Mouse (Mus musculus): ENCODE measurements at regions not wholly inside any gene's neighbourhood (a gene's known extent, or its start where the extent isn't known, plus 50 kb on each side); places are given as distances from the start of the nearest gene placed in this dataset.

- no peak for DNase-seq (ENCODE audit: low spot score)
- WGBS: 94% methylated on average over 2 of the region's 2 CpGs
- H3K4me1 ChIP-seq: no peaks in the 10 kb centered on the region
- no peaks in the 10 kb centered on the region for H3K36me3 ChIP-seq
- H3K27me3 ChIP-seq (ENCODE audit: low read depth, poor library complexity, severe bottlenecking): peaks cover 96% of the 10 kb centered on the region
- no peak overlapping the region for H3K4me3 ChIP-seq
- no peak overlapping the region for H3K27ac ChIP-seq
- no peaks in the 10 kb centered on the region for H3K9me3 ChIP-seq (replicated peaks)
Measured at GRCm38 (mm10) chrX:140164859-140165258, 102.2 kb downstream of the Pih1h3b start.

- H3K4me1 ChIP-seq: no peaks in the 10 kb centered on the region
- no peak overlapping the region for H3K4me3 ChIP-seq
- H3K27me3 ChIP-seq (ENCODE audit: low read depth, poor library complexity, severe bottlenecking): peaks cover 98% of the 10 kb centered on the region
- no peak for DNase-seq (ENCODE audit: low spot score)
- H3K27ac ChIP-seq: no peak overlapping the region
- H3K9me3 ChIP-seq (replicated peaks): no peaks in the 10 kb centered on the region
- no peaks in the 10 kb centered on the region for H3K36me3 ChIP-seq
- WGBS: 89% methylated on average over 3 of the region's 3 CpGs
Measured at GRCm38 (mm10) chrX:140165966-140166365, 103.3 kb downstream of the Pih1h3b start.

GRCm38 (mm10) chrX:140179850-140180249 is 117.2 kb downstream of the Pih1h3b start:
- WGBS: 92% methylated on average over 4 of the region's 4 CpGs
- no peaks in the 10 kb centered on the region for H3K36me3 ChIP-seq
- H3K27me3 ChIP-seq (ENCODE audit: low read depth, poor library complexity, severe bottlenecking): peaks cover 90% of the 10 kb centered on the region
- no peaks in the 10 kb centered on the region for H3K9me3 ChIP-seq (replicated peaks)
- no peak overlapping the region for H3K4me3 ChIP-seq
- H3K27ac ChIP-seq: no peak overlapping the region
- DNase-seq (ENCODE audit: low spot score): no peak
- H3K4me1 ChIP-seq: no peaks in the 10 kb centered on the region

- no peaks in the 10 kb centered on the region for H3K36me3 ChIP-seq
- no peak for DNase-seq (ENCODE audit: low spot score)
- H3K4me3 ChIP-seq: no peak overlapping the region
- H3K27ac ChIP-seq: no peak overlapping the region
- H3K9me3 ChIP-seq (replicated peaks): no peaks in the 10 kb centered on the region
- peaks cover 89% of the 10 kb centered on the region for H3K27me3 ChIP-seq (ENCODE audit: low read depth, poor library complexity, severe bottlenecking)
- H3K4me1 ChIP-seq: no peaks in the 10 kb centered on the region
- 94% methylated on average over 3 of the region's 3 CpGs for WGBS
Measured at GRCm38 (mm10) chrX:140183003-140183402, 120.3 kb downstream of the Pih1h3b start.

GRCm38 (mm10) chrX:140203676-140204075 is 138.4 kb upstream of the Frmpd3 start:
- no peak for DNase-seq (ENCODE audit: low spot score)
- Histone ChIP-seq H3K27me3 (ENCODE audit: low read depth, poor library complexity, severe bottlenecking) (peaks cover 99% of the 10 kb centered on the region), H3K4me3 (no peak overlapping the region), H3K27ac (no peak overlapping the region), H3K4me1 (no peaks in the 10 kb centered on the region), H3K9me3 (replicated peaks) (no peaks in the 10 kb centered on the region), H3K36me3 (no peaks in the 10 kb centered on the region)
- 83% methylated on average over 3 of the region's 3 CpGs for WGBS

- Histone ChIP-seq H3K36me3 (no peaks in the 10 kb centered on the region), H3K27me3 (ENCODE audit: low read depth, poor library complexity, severe bottlenecking) (peaks cover 95% of the 10 kb centered on the region), H3K4me1 (no peaks in the 10 kb centered on the region), H3K9me3 (replicated peaks) (no peaks in the 10 kb centered on the region), H3K27ac (no peak overlapping the region), H3K4me3 (no peak overlapping the region)
- no peak for DNase-seq (ENCODE audit: low spot score)
- 59% methylated on average over 3 of the region's 3 CpGs for WGBS
Measured at GRCm38 (mm10) chrX:140208791-140209190, 133.3 kb upstream of the Frmpd3 start.

GRCm38 (mm10) chrX:140212644-140213361 is 129.3 kb upstream of the Frmpd3 start:
- Histone ChIP-seq H3K4me3 (no peak overlapping the region), H3K4me1 (no peaks in the 10 kb centered on the region), H3K27me3 (ENCODE audit: low read depth, poor library complexity, severe bottlenecking) (peaks cover 93% of the 10 kb centered on the region), H3K36me3 (no peaks in the 10 kb centered on the region), H3K9me3 (replicated peaks) (no peaks in the 10 kb centered on the region), H3K27ac (no peak overlapping the region)
- no peak for DNase-seq (ENCODE audit: low spot score)
- WGBS: 32% methylated on average over 3 of the region's 3 CpGs

GRCm38 (mm10) chrX:140214198-140214849 is 127.7 kb upstream of the Frmpd3 start:
- no peaks in the 10 kb centered on the region for H3K36me3 ChIP-seq

GRCm38 (mm10) chrX:140255790-140256189 is 86.3 kb upstream of the Frmpd3 start:
- H3K36me3 ChIP-seq: no peaks in the 10 kb centered on the region
- H3K4me3 ChIP-seq: no peak overlapping the region
- peaks cover 87% of the 10 kb centered on the region for H3K27me3 ChIP-seq (ENCODE audit: low read depth, poor library complexity, severe bottlenecking)
- 85% methylated on average over 4 of the region's 4 CpGs for WGBS
- no peak overlapping the region for H3K27ac ChIP-seq
- H3K4me1 ChIP-seq: no peaks in the 10 kb centered on the region
- no peak for DNase-seq (ENCODE audit: low spot score)
- no peaks in the 10 kb centered on the region for H3K9me3 ChIP-seq (replicated peaks)

More at GRCm38 (mm10) chrX:140214198-140214849, 127.7 kb upstream of the Frmpd3 start:
- Histone ChIP-seq H3K9me3 (replicated peaks) (no peaks in the 10 kb centered on the region), H3K27ac (no peak overlapping the region), H3K4me1 (no peaks in the 10 kb centered on the region), H3K4me3 (no peak overlapping the region), H3K27me3 (ENCODE audit: low read depth, poor library complexity, severe bottlenecking) (peaks cover 96% of the 10 kb centered on the region)
- DNase-seq (ENCODE audit: low spot score): no peak
- WGBS: 75% methylated on average over 4 of the region's 4 CpGs

- H3K27ac ChIP-seq: no peak overlapping the region
- peaks cover 96% of the 10 kb centered on the region for H3K27me3 ChIP-seq (ENCODE audit: low read depth, poor library complexity, severe bottlenecking)
- no peak for DNase-seq (ENCODE audit: low spot score)
- no peaks in the 10 kb centered on the region for H3K4me1 ChIP-seq
- 69% methylated on average over 5 of the region's 5 CpGs for WGBS
- no peaks in the 10 kb centered on the region for H3K9me3 ChIP-seq (replicated peaks)
- H3K4me3 ChIP-seq: no peak overlapping the region
- no peaks in the 10 kb centered on the region for H3K36me3 ChIP-seq
Measured at GRCm38 (mm10) chrX:140269742-140270457, 72.2 kb upstream of the Frmpd3 start.

GRCm38 (mm10) chrX:140277327-140277947 is 64.6 kb upstream of the Frmpd3 start:
- peaks cover 100% of the 10 kb centered on the region for H3K27me3 ChIP-seq (ENCODE audit: low read depth, poor library complexity, severe bottlenecking)
- DNase-seq (ENCODE audit: low spot score): peak; percentile 41
- peak overlapping the region; percentile 53 for H3K27ac ChIP-seq
- no peaks in the 10 kb centered on the region for H3K9me3 ChIP-seq (replicated peaks)
- WGBS: 12% methylated on average over 41 of the region's 54 CpGs
- H3K36me3 ChIP-seq: no peaks in the 10 kb centered on the region
- H3K4me1 ChIP-seq: peaks cover 6% of the 10 kb centered on the region; the same call in 1 of the 2 replicates
- H3K4me3 ChIP-seq: peak overlapping the region; percentile 61

GRCm38 (mm10) chrX:140277978-140278729 is 63.9 kb upstream of the Frmpd3 start:
- DNase-seq (ENCODE audit: low spot score): peak; percentile 43
- Histone ChIP-seq H3K4me1 (peaks cover 6% of the 10 kb centered on the region; the same call in 1 of the 2 replicates), H3K9me3 (replicated peaks) (no peaks in the 10 kb centered on the region), H3K27ac (peak overlapping the region; percentile 53), H3K4me3 (peak overlapping the region; percentile 61), H3K27me3 (ENCODE audit: low read depth, poor library complexity, severe bottlenecking) (peaks cover 100% of the 10 kb centered on the region), H3K36me3 (no peaks in the 10 kb centered on the region)
- WGBS: 12% methylated on average over 64 of the region's 69 CpGs
